Mouse (Mus musculus) heart, postnatal 10 days (tissue): Measurements from ENCODE around the gene Agr3. TPM values are rescaled to one million over a fixed set of nuclear protein-coding genes. Genes with fewer than 3 reads are reported as not detected.

Source experiments
- DNase-seq, 2 experiments: peaks; one replicate each; pipeline ENCODE4 v3.0.0; 2021
- intact Hi-C: fragments of 180-260 bp; cut with DNase I; formaldehyde crosslinking; loops from one replicate; pipeline ENCODE4 v1.15.1; 2025
- total RNA-seq, 2 experiments: library from RNA; stranded (reverse); gene quantifications; 2 replicates each; pipeline ENCODE4 v1.2.3; 2021

Agr3 gene
- total RNA-seq, 2 experiments from 2014 or later: not detected

DNA sequence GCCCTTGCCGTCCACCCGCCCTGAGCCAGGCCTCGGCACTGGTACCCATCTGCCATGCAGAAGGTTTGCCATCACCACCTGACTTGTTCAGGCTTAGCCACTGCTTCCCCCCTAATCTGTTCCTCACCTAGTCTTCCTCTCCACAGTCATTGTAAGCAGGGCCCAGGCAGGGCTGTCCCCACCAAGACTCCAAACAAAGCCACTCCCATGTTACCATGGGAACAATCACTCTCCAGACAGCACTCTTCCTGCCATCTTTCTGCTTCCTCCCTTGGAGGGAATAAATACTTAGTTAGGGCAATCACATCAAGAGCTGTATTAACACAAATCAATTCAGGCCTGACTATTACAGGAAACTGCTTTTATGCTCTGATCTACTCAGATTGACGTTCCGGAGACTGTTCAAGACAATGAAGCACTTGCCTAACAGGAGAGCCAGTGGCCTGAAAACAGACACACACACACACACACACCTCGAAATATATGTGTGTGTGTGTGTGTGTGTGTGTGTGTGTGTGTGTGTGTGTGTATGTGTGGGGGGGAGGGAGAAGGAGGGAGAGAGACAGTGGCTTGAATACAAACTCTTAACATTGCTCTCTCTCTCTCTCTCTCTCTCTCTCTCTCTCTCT, 56.4 kb downstream of the Agr3 start:
- intact Hi-C loops: no loop called here
- DNase-seq: peak; percentile 35 to 44

GRCm38 (mm10) chr12:35983472-35983871, 58.1 kb downstream of the Agr3 start:
- DNase-seq: no peak
- intact Hi-C loops: no loop called here

GRCm38 (mm10) chr12:35984743-35985142, 59.3 kb downstream of the Agr3 start:
- intact Hi-C loops: no loop called here
- DNase-seq: no peak

GRCm38 (mm10) chr12:35992711-35993110, 67.3 kb downstream of the Agr3 start, which contains the start of gene Agr2:
Agr2 (plus strand) TSS chr12:35992907.
- intact Hi-C loops: no loop called here
- DNase-seq: no peak

DNA sequence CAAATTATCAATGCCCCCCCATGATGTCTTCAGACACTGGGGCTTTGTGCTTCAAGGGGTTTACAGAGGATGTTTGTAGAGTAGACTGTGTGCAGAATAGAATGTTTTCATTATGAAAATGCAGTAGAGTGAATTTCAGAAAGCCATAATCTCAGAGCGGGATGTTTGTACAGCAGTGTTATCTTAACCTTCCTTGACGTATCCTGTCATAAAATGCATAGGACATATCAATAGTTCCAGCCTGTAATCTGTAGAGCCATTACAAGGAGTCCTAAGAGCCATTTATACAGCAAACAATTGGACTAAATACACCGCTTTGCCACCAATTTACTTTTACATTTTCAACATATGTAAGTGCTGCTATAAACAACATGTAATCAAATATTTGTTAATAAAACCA, 68.2 kb downstream of the Agr3 start:
- intact Hi-C loops: no loop called here

DNA sequence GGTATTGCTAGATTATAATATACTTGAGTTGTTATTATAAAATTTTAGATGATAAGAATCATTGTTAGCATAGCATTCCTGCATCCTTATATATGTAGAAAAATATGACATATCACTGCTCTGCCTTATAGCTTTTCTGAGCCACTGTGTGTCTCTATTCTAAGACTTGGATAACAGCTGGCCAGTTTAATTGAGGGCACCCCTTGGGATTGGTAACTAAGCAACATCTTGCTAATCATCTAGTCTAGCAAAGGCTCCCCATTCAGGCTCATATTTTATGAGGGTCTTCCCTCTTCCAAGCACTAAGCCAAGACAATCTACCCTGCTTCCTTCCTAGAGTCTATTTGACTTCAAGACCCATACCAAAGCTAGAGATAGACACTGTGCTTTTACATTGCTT, 68.7 kb downstream of the Agr3 start:
- DNase-seq: no peak
- intact Hi-C loops: no loop called here

More for the DNA sequence above, 68.2 kb downstream of the Agr3 start:
- DNase-seq: no peak

- intact Hi-C loops: loop anchor here (1.0 kb wide), 1 partner anchor 99 kb away; no protein-coding TSS in a partner anchor
- DNase-seq: peak; percentile 24 to 40
Observed at GRCm38 (mm10) chr12:35995799-35996198, 70.4 kb downstream of the Agr3 start.

Other genes with a start within 250 kb of the Agr3 start
- not detected for gene Agr2, start 67.3 kb downstream of the Agr3 start, total RNA-seq
- 10 to 100 TPM; 83.1 to 96.5 TPM for gene Tspan13, start 116.9 kb downstream of the Agr3 start, total RNA-seq
- 10 to 100 TPM; 19.7 to 23.8 TPM for gene Ankmy2, start 231.5 kb downstream of the Agr3 start, total RNA-seq
- 100 to 1,000 TPM; 137 to 153 TPM for gene Bzw2, start 232.5 kb downstream of the Agr3 start, total RNA-seq